Mouse (Mus musculus) forebrain, embryonic 11.5 days (tissue): ENCODE measurements around the gene Fgfr1op. TPM values are rescaled to one million over a fixed set of nuclear protein-coding genes. Genes with fewer than 3 reads are reported as not detected.
"Not testable (repeated sequence)": the region's sequence is repeated elsewhere in the genome, so short reads cannot be mapped to it uniquely, and the experiment has no call there.

Source experiments
- ATAC-seq: fragments of 200-750 bp; cut with Nextera tagmentation; replicated peaks from 2 replicates; pipeline ENCODE4 v1.8.0; 2017; ENCODE audit warnings: moderate TSS enrichment; ENCODE audit not compliant: low FRiP score
- DNase-seq: peaks from one replicate; pipeline ENCODE4 v3.0.0-alpha.2; 2017; ENCODE audit warnings: low spot score
- H3K27ac ChIP-seq: fragments of 300-500 bp; sonication (generic); 2 replicates; pipeline ENCODE4 v1.5.1; 2014; ENCODE audit warnings: low read depth, low read length
- H3K27me3 ChIP-seq: fragments of 300-500 bp; sonication (generic); 2 replicates; pipeline ENCODE4 v1.6.1; 2014; ENCODE audit warnings: mild to moderate bottlenecking, low read length, mixed read lengths; ENCODE audit not compliant: control insufficient read depth, insufficient read depth
- H3K36me3 ChIP-seq: fragments of 300-500 bp; sonication (generic); 2 replicates; pipeline ENCODE4 v1.6.1; 2014; ENCODE audit warnings: mild to moderate bottlenecking, low read length, moderate library complexity, mixed read lengths; ENCODE audit not compliant: control insufficient read depth, insufficient read depth
- H3K4me1 ChIP-seq: fragments of 300-500 bp; sonication (generic); replicated peaks from 2 replicates; pipeline ENCODE4 v1.6.1; 2014; ENCODE audit warnings: low read length, mixed read lengths; ENCODE audit not compliant: control insufficient read depth, insufficient read depth
- H3K4me2 ChIP-seq: fragments of 300-500 bp; sonication (generic); 2 replicates; pipeline ENCODE4 v1.6.1; 2014; ENCODE audit warnings: low read depth, mild to moderate bottlenecking, low read length, moderate library complexity, mixed read lengths; ENCODE audit not compliant: severe bottlenecking
- H3K4me3 ChIP-seq: fragments of 300-500 bp; sonication (generic); 2 replicates; pipeline ENCODE4 v1.5.1; 2014; ENCODE audit warnings: low read depth, low read length
- H3K9ac ChIP-seq: fragments of 300-500 bp; sonication (generic); 2 replicates; pipeline ENCODE4 v1.6.1; 2014; ENCODE audit warnings: low read length
- H3K9me3 ChIP-seq: fragments of 300-500 bp; sonication (generic); 2 replicates; pipeline ENCODE4 v1.6.1; 2016; ENCODE audit warnings: low read length, mixed read lengths; ENCODE audit not compliant: control insufficient read depth
- WGBS: fragments of 180-500 bp; shearing (Covaris S2); extraction: QIAGEN DNeasy Blood & Tissue Kit; methylation state at CpG from one replicate; pipeline ENCODE4 v1.1.7; 2014; 5-methylcytosine and 5-hydroxymethylcytosine counted together
- polyA plus RNA-seq: library from polyadenylated mRNA; unstranded; fragments of >200 nt; fragmentation: Nextera tagmentation; extraction: Ambion mirVana; gene quantifications from 2 replicates; pipeline ENCODE4 v1.2.1, GENCODE M21; 2014

Gene Fgfr1op
- polyA plus RNA-seq, 1 experiment from 2014 or later, result 55.5 TPM

DNA sequence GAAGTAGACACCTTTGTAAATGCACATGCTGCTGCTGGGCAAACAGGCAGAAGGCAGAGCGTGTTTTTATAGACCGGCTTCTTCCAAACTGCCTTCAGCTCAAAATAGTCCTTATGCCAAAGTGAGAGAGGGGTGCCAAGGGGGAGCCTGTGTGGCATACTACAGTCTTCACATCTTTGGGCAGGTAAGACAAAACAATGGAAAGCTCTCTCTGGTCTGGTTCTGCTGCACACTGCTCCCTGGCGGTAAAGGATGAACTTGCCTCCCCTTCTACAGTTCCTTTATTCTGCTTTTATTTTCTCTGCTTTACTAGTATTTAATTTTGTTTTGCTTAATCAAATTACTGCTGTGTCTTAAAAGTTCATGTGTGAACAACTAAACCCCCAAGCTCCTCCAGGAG lies 4.3 kb upstream of the Fgfr1op start:
- not testable (repeated sequence) for DNase-seq, H3K27ac ChIP-seq, ATAC-seq, H3K4me1 ChIP-seq, H3K36me3 ChIP-seq, H3K27me3 ChIP-seq, H3K9me3 ChIP-seq, H3K4me2 ChIP-seq, H3K4me3 ChIP-seq, H3K9ac ChIP-seq
- WGBS, result 31% methylated on average over 2 of the region's 3 CpGs

DNA sequence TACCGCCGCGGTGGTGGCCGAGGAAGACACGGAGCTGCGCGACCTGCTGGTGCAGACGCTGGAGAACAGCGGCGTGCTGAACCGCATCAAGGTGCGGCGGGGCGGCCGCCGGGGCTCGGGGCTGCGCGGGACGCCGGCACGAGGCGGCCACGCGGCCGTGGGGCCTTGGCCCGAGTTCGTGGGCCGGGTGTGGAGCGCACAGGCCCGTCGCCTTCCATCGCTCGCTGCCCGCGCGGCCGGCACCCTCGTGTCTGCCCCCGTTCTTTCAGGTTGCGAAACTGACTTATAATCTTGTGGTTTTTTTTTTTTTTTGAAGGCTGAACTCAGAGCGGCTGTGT lies 276 bp downstream of the Fgfr1op start:
- ATAC-seq, H3K36me3 ChIP-seq, H3K27me3 ChIP-seq, H3K27ac ChIP-seq, H3K4me2 ChIP-seq, H3K4me1 ChIP-seq, H3K9me3 ChIP-seq: not testable (repeated sequence)
- Histone ChIP-seq H3K4me3 (peak overlapping the region; percentile 43), H3K9ac (peak overlapping the region; percentile 49)
- DNase-seq, result peak; percentile 61
- WGBS, result under 1% methylated on average over 37 of the region's 42 CpGs

DNA sequence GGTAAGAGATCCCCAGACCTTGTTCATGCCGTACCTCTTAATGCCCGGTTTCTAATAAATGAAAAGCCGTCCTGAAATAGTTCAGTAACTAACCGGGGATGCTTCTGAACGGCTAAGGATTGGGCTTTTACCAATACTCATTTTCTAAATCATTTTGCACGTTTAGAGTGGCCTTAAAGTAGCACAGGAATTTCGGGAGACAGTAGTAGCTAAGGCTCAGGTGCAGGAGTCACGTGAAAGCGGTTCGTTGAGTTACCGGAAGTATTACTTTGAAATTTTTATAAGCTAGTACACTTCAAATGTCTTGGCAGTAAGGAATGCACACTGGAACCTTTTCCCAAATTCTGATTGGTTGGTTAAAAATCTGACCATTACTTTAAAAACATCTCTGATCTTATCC lies 676 bp downstream of the Fgfr1op start:
- not testable (repeated sequence) for H3K27ac ChIP-seq, H3K9me3 ChIP-seq, ATAC-seq, DNase-seq, H3K4me1 ChIP-seq, H3K36me3 ChIP-seq, H3K27me3 ChIP-seq
- peak overlapping the region; percentile 32; the same call in 1 of the 2 replicates for H3K9ac ChIP-seq
- H3K4me3 ChIP-seq, result peak overlapping the region; percentile 43
- WGBS, result 1% methylated on average over 11 of the region's 11 CpGs
- H3K4me2 ChIP-seq, result peak overlapping the region; percentile 38

DNA sequence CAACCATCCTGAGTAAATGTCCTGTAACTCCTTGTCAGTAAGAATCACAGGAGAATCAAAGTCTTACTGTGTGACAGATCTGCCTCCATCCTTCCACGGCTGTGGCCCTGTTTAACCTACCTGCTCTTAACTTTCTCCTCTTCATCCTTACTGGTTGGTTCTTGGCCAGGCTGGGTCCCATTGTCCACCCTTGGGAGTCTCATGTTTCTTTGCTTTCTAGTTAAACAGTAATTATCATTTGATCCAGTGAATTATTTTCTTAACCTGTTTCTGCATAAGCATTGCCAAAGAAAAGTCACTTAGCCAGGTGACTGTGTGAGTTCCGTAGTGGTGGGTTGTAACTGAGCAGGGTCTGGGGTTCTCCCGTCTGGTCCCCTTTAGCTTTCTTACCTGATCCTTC lies 1.2 kb downstream of the Fgfr1op start:
- not testable (repeated sequence) for H3K27ac ChIP-seq, DNase-seq, H3K36me3 ChIP-seq, H3K9me3 ChIP-seq, H3K9ac ChIP-seq, H3K4me1 ChIP-seq, ATAC-seq, H3K27me3 ChIP-seq
- peak overlapping the region; percentile 43; the same call in 1 of the 2 replicates for H3K4me3 ChIP-seq
- WGBS, result 58% methylated on average over 2 of the region's 3 CpGs
- peak overlapping the region; percentile 38 for H3K4me2 ChIP-seq

DNA sequence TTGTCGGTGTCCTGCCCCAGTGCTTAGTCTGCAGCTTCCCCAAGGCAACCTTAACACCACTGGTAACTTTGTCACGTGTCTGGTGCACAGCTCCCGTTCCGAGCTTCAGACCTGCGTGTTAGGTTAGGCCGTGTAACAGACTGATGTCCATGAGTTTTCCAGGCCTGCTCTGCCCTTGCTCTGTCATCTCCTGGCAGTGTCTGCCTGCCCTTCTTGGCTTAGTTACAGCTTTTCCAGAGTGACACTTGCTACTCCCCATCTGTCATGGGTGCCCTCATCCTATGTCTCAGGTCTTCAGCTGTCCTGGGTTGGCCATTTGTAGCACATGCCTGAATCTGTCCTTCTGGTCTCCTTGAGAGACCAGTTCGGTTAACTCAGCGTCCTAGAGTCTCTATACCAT lies 2.1 kb downstream of the Fgfr1op start:
- not testable (repeated sequence) for H3K27me3 ChIP-seq, H3K4me1 ChIP-seq, H3K36me3 ChIP-seq, H3K9ac ChIP-seq, DNase-seq, H3K4me2 ChIP-seq, ATAC-seq, H3K9me3 ChIP-seq, H3K4me3 ChIP-seq, H3K27ac ChIP-seq
- 90% methylated on average over 6 of the region's 8 CpGs for WGBS

DNA sequence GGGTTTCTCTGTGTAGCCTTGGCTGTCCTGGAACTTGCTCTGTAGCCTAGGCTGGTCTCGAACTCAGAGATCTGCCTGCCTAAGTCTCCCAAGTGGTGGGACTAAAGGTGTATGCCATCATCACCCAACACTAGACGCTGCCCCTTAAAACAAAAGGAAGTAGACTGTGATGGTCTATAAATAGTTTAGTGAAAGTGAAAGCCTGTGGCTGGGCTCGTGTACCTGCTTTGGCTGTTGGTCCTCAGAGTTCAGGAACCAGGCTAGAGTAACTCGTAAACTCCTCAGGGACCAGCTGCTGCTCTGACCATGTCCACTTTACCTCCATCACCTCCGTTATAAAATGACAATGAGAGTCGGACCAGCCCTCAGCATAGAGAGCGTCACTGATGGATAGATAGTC lies 5.0 kb downstream of the Fgfr1op start:
- no peak overlapping the region for H3K4me2 ChIP-seq
- H3K4me1 ChIP-seq, result no peaks in the 10 kb centered on the region
- H3K9ac ChIP-seq, result no peak overlapping the region
- H3K27ac ChIP-seq, result no peak overlapping the region
- DNase-seq, result no peak
- 93% methylated on average over 7 of the region's 7 CpGs for WGBS
- ATAC-seq, result no peak
- peaks cover 8% of the 10 kb centered on the region; the same call in 1 of the 2 replicates for H3K36me3 ChIP-seq
- H3K27me3 ChIP-seq, result no peaks in the 10 kb centered on the region
- no peaks in the 10 kb centered on the region for H3K9me3 ChIP-seq
- H3K4me3 ChIP-seq, result no peak overlapping the region

DNA sequence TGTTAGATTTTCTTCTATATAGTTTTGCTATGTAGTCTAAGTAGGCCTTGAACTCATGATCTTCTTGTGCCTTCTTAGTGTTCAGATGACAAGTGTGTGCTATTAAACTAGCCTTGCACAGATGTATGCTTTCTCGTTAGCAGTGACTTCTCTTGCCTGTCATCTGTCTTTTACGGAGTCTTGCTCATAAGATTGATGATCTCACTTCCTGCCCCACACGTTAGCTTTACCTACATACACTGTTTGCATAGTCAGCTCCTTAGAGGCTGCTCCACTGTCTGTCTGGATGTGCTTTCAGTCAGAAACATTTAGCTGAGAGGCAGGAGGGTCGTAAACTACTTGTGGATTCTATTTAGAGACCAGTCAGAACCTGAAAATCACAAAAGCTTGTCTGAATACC lies 5.8 kb downstream of the Fgfr1op start:
- Histone ChIP-seq H3K4me3 (no peak overlapping the region), H3K27ac (no peak overlapping the region), H3K9me3 (no peaks in the 10 kb centered on the region), H3K9ac (no peak overlapping the region), H3K4me2 (no peak overlapping the region), H3K36me3 (peaks cover 8% of the 10 kb centered on the region; the same call in 1 of the 2 replicates), H3K4me1 (no peaks in the 10 kb centered on the region), H3K27me3 (no peaks in the 10 kb centered on the region)
- DNase-seq, result no peak
- WGBS, result 83% methylated on average over 4 of the region's 4 CpGs
- ATAC-seq, result no peak

DNA sequence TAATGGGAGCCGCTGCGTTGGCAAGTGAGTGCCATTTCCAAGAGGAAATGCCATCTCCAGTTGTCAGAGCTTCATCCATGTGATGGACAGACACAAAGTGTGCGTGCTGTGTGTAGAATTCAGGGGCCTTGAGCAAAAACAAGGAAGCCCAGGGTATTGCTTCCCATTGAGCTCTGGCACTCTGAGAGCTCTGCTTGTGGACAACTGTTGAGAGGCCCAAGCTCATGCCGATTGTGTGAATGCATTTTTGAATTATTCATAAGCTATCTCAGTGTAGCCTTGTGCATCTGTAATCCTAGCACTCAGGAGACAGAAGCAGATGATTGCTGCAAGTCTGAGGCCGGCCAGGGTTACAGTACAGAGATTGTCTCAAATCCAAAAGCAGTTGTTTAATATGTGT lies 11.8 kb downstream of the Fgfr1op start:
- DNase-seq (no peak), ATAC-seq (no peak)
- H3K36me3 ChIP-seq, result peaks cover 4% of the 10 kb centered on the region; the same call in 1 of the 2 replicates
- H3K27ac ChIP-seq, result no peak overlapping the region
- H3K4me2 ChIP-seq, result no peak overlapping the region
- no peaks in the 10 kb centered on the region for H3K9me3 ChIP-seq
- 81% methylated on average over 5 of the region's 5 CpGs for WGBS
- H3K4me1 ChIP-seq, result no peaks in the 10 kb centered on the region
- no peak overlapping the region for H3K4me3 ChIP-seq
- no peak overlapping the region for H3K9ac ChIP-seq
- H3K27me3 ChIP-seq, result no peaks in the 10 kb centered on the region

DNA sequence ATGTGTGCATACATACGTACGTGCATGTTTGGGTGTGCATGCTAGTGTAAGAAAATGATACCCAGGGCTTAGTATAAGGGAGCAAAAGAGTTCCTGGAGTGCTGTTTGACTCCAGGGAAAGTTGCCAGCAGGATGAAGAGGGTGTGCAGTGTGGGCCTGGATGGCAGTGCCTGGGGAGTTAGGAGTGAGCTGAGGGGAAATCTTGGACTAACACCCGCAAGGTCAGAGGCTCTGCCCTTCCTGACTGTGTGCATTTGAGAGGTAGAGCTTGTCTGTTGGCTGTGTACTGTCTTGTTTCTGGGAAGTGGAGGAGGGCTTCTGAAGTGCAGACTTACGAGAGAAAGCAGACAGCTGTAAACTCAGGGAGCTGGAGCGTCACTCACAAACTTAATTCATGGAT lies 18.5 kb downstream of the Fgfr1op start:
- Histone ChIP-seq H3K9me3 (no peaks in the 10 kb centered on the region), H3K27ac (no peak overlapping the region), H3K4me3 (no peak overlapping the region), H3K4me2 (no peak overlapping the region), H3K9ac (no peak overlapping the region), H3K4me1 (no peaks in the 10 kb centered on the region), H3K36me3 (peaks cover 2% of the 10 kb centered on the region; the same call in 1 of the 2 replicates), H3K27me3 (no peaks in the 10 kb centered on the region)
- WGBS, result 92% methylated on average over 5 of the region's 5 CpGs
- DNase-seq (peak; percentile 30), ATAC-seq (no peak)
